Mouse (Mus musculus) B cell, adult 2 months (primary cell): Measurements from ENCODE around the gene Ccdc69.

Experiments used
- DNase-seq, 2 experiments: peaks; one replicate each; pipeline ENCODE4 v3.0.0; 2022

Ccdc69 gene

GRCm38 (mm10) chr11:55004970-55005502 is 72.9 kb downstream of the Ccdc69 start:
- no peak for DNase-seq
